ENCODE assay signal across 11 mouse cellular contexts in the genomic region with DNA sequence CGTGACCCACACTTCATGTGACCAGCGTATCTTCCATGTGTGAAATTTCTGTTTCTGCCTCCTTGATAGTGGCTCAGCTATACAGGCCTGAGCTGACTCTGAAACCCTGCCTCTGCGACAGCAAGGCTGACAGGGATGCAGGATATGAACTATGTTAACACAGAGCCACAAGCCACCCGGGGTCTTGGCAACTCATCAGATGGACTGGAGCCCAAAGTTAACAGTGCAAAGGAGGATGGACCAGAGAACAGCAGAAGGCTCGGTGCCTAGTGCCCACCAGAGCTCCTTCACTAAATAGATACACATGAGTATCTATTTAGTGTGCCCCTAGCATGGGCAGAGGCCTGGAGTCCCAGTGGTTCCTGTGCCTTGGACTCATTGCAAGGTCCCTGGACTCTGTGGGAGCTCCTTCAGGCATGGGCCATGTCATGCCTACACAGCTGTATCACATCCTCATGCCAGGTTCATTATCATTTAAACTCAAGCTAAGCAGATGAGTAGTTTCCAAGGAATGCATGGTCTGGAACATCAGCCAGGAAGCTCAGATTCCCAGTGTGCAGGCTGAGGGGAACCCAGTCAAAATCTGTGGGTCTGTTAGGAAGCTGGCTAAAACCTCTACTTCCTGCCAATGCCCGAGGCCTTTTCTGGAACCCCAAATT. TPM values are rescaled to one million over a fixed set of nuclear protein-coding genes. Genes with fewer than 3 reads are reported as not detected.
DNase-seq lines count a peak whose midpoint lies in the region; ATAC-seq lines count a peak whose summit lies in the region.
"Had no signal": no experiment of that assay in that cellular context is flagged by ENCODE, and none has a peak within 500 bp of the region (broad histone marks: within the 10 kb centered on the region; RNA-seq: fewer than 3 reads in every experiment).

No protein-coding gene starts in this region.

- no peak overlapping the region for H3K9ac ChIP-seq in midbrain, embryonic 13.5 days (replicated peaks)
- H3K9ac ChIP-seq in hindbrain, embryonic 14.5 days = no peak overlapping the region
- H3K9ac ChIP-seq: liver, embryonic 14.5 days had no signal

- 82% methylated on average over 6 of the region's 6 CpGs for WGBS in heart, embryonic 10.5 days
- 93% methylated on average over 6 of the region's 6 CpGs for WGBS in midbrain, embryonic 13.5 days
- 83% methylated on average over 6 of the region's 6 CpGs for WGBS in hindbrain, embryonic 14.5 days

- no peaks in the 10 kb centered on the region for H3K9me3 ChIP-seq in heart, embryonic 10.5 days
- no peaks in the 10 kb centered on the region for H3K9me3 ChIP-seq in midbrain, embryonic 13.5 days
- no peaks in the 10 kb centered on the region for H3K9me3 ChIP-seq in hindbrain, embryonic 14.5 days (ENCODE audit: control insufficient read depth, low read length)
- H3K9me3 ChIP-seq: forebrain, embryonic 10.5 days had no signal

- no peak overlapping the region for H3K27ac ChIP-seq in heart, embryonic 10.5 days
- H3K27ac ChIP-seq in midbrain, embryonic 13.5 days = no peak overlapping the region
- H3K27ac ChIP-seq in hindbrain, embryonic 14.5 days = no peak overlapping the region
- H3K27ac ChIP-seq: liver, embryonic 14.5 days had no signal

- H3K36me3 ChIP-seq in heart, embryonic 10.5 days = 0 out of 2 replicates have a peak, but pooled peaks cover 3% of the 10 kb centered on the region
- no peaks in the 10 kb centered on the region for H3K36me3 ChIP-seq in midbrain, embryonic 13.5 days
- H3K36me3 ChIP-seq in hindbrain, embryonic 14.5 days (replicated peaks; ENCODE audit: control insufficient read depth, insufficient read depth) = no peaks in the 10 kb centered on the region
- H3K36me3 ChIP-seq: forebrain, embryonic 10.5 days had no signal

- no peak overlapping the region for H3K4me3 ChIP-seq in heart, embryonic 10.5 days
- H3K4me3 ChIP-seq in midbrain, embryonic 13.5 days (replicated peaks) = no peak overlapping the region
- H3K4me3 ChIP-seq in hindbrain, embryonic 14.5 days (replicated peaks; ENCODE audit: low read length) = no peak overlapping the region
- H3K4me3 ChIP-seq: forebrain, embryonic 10.5 days had no signal

- no peaks in the 10 kb centered on the region for H3K27me3 ChIP-seq in heart, embryonic 10.5 days (ENCODE audit: insufficient read depth, poor library complexity, severe bottlenecking)
- H3K27me3 ChIP-seq in midbrain, embryonic 13.5 days = no peaks in the 10 kb centered on the region
- no peaks in the 10 kb centered on the region for H3K27me3 ChIP-seq in hindbrain, embryonic 14.5 days (ENCODE audit: control insufficient read depth, insufficient read depth, low read length)

- H3K4me1 ChIP-seq in heart, embryonic 10.5 days = peaks cover 39% of the 10 kb centered on the region
- H3K4me1 ChIP-seq in midbrain, embryonic 13.5 days (replicated peaks) = peaks cover 31% of the 10 kb centered on the region
- peaks cover 25% of the 10 kb centered on the region for H3K4me1 ChIP-seq in hindbrain, embryonic 14.5 days (replicated peaks; ENCODE audit: control insufficient read depth, insufficient read depth, low read length)

- no peak for ATAC-seq in midbrain, embryonic 13.5 days
- no peak for ATAC-seq in hindbrain, embryonic 14.5 days (ENCODE audit: low FRiP score)

- peak; percentile 94 for DNase-seq in heart, adult 11 months
- DNase-seq in heart, embryonic 10.5 days (ENCODE audit: low spot score) = no peak
- peak; percentile 26 for DNase-seq in urinary bladder, postnatal 14 days (ENCODE audit: low spot score)
- DNase-seq in urinary bladder, postnatal 25 days (ENCODE audit: low spot score) = no peak
- DNase-seq in kidney, postnatal 25 days = peak; percentile 60 to 64
- no peak for DNase-seq in T-cell, adult 2 months (ENCODE audit: low spot score)
- no peak for DNase-seq in hindbrain, embryonic 14.5 days (ENCODE audit: low spot score)
- DNase-seq: layer of hippocampus, adult 9-11 months had no signal

- H3K4me2 ChIP-seq in midbrain, embryonic 13.5 days (replicated peaks) = no peak overlapping the region
- no peak overlapping the region for H3K4me2 ChIP-seq in hindbrain, embryonic 14.5 days (replicated peaks)

RNA-seq across cellular contexts. Expression of gene Pacs2, which starts 2.5 kb away (rescaled TPM):
- 11.7 TPM in 2 replicates for polyA plus RNA-seq in heart, embryonic 10.5 days (2016; fragmentation: Nextera tagmentation; extraction: Ambion mirVana)
- 23.8 and 26.5 TPM in 2 replicates for polyA plus RNA-seq in midbrain, embryonic 13.5 days (2015; fragmentation: Nextera tagmentation; extraction: Ambion mirVana)
- 26.8 and 27.9 TPM in 2 replicates for polyA plus RNA-seq in hindbrain, embryonic 14.5 days (2014; fragmentation: Nextera tagmentation; extraction: Ambion mirVana)

RNA-seq across cellular contexts. Expression of gene Brf1, which starts 11.3 kb away (rescaled TPM):
- polyA plus RNA-seq in heart, embryonic 10.5 days (2016; fragmentation: Nextera tagmentation; extraction: Ambion mirVana) = 35.3 and 41.5 TPM in 2 replicates
- 60.3 and 61.9 TPM in 2 replicates for polyA plus RNA-seq in midbrain, embryonic 13.5 days (2015; fragmentation: Nextera tagmentation; extraction: Ambion mirVana)
- 41.4 and 46.3 TPM in 2 replicates for polyA plus RNA-seq in hindbrain, embryonic 14.5 days (2014; fragmentation: Nextera tagmentation; extraction: Ambion mirVana)

RNA-seq across cellular contexts. Expression of gene Btbd6, which starts 35.5 kb away (rescaled TPM):
- polyA plus RNA-seq in heart, embryonic 10.5 days (2016; fragmentation: Nextera tagmentation; extraction: Ambion mirVana) = 22.3 and 23.6 TPM in 2 replicates
- polyA plus RNA-seq in midbrain, embryonic 13.5 days (2015; fragmentation: Nextera tagmentation; extraction: Ambion mirVana) = 36.1 and 37.8 TPM in 2 replicates
- polyA plus RNA-seq in hindbrain, embryonic 14.5 days (2014; fragmentation: Nextera tagmentation; extraction: Ambion mirVana) = 52.2 and 52.8 TPM in 2 replicates

Comparison
In these comparisons a context has a peak if more than half of its experiments do, and no peak if none do; other contexts are left out.
1. DNase-seq: peak in heart, adult 11 months (single experiment), urinary bladder, postnatal 14 days (single experiment) and kidney, postnatal 25 days (2 of 2); none in heart, embryonic 10.5 days (single experiment), urinary bladder, postnatal 25 days (single experiment), T-cell, adult 2 months (single experiment) and hindbrain, embryonic 14.5 days (single experiment).